Mouse (Mus musculus) heart, postnatal 14 days (tissue): ENCODE results near the gene Lmln. TPM values are rescaled to one million over a fixed set of nuclear protein-coding genes. Genes with fewer than 3 reads are reported as not detected.
"Not testable (repeated sequence)": the region's sequence is repeated elsewhere in the genome, so short reads cannot be mapped to it uniquely, and the experiment has no call there.

Experiments
- DNase-seq, 2 experiments: peaks; one replicate each; pipeline ENCODE4 v3.0.0; 2021 to 2022
- intact Hi-C: fragments of 180-260 bp; cut with DNase I; formaldehyde crosslinking; loops from one replicate; pipeline ENCODE4 v1.15.1; 2025
- long read RNA-seq, 2 experiments: library from polyadenylated mRNA; stranded (forward); transcript quantifications; one replicate each; pipeline ENCODE4 v2.0.0; 2021
- total RNA-seq, 2 experiments: library from RNA; stranded (reverse); gene quantifications; 2 replicates each; pipeline ENCODE4 v1.2.3; 2021

The Lmln gene
- total RNA-seq = 1 to 10 TPM; 1.9 to 5.0 TPM
- long read RNA-seq, experiment 1 = 0 reads
- long read RNA-seq, experiment 2 = 0 reads

GRCm38 (mm10) chr16:33062024-33062681 lies at the start of gene Lmln:
Gene Lmln, plus strand, starts transcription at chr16:33062521.
- DNase-seq = peak; percentile 94

GRCm38 (mm10) chr16:33013801-33014200 lies 48.5 kb upstream of the Lmln start:
- intact Hi-C loops = no loop called here
- DNase-seq = no peak

More at GRCm38 (mm10) chr16:33062024-33062681, at the start of gene Lmln:
- intact Hi-C loops = no loop called here

GRCm38 (mm10) chr16:33014921-33015320 lies 47.4 kb upstream of the Lmln start:
- intact Hi-C loops = no loop called here
- no peak for DNase-seq

GRCm38 (mm10) chr16:33015396-33015907 lies 46.9 kb upstream of the Lmln start:
- intact Hi-C loops = no loop called here
- no peak for DNase-seq

GRCm38 (mm10) chr16:33015986-33016385 lies 46.3 kb upstream of the Lmln start:
- intact Hi-C loops = no loop called here
- no peak for DNase-seq

- intact Hi-C loops = no loop called here
- no peak for DNase-seq
Measured at GRCm38 (mm10) chr16:33017677-33018349, 44.5 kb upstream of the Lmln start.

- peak in 1 of 2 experiments; percentile 16 for DNase-seq
- intact Hi-C loops = no loop called here
Measured at GRCm38 (mm10) chr16:33019117-33019770, 43.1 kb upstream of the Lmln start.

GRCm38 (mm10) chr16:33021381-33021780 lies 40.9 kb upstream of the Lmln start:
- intact Hi-C loops = loop anchor here (10.0 kb wide), 1 partner anchor 207 kb away; the partner anchor contains the start of gene Smbd1
- DNase-seq = no peak

- intact Hi-C loops = loop anchor here (1.0 to 10.0 kb wide), 2 partner anchors 131 to 209 kb away; partner anchors contain the start of gene Smbd1
- DNase-seq = peak; percentile 88 to 95
Measured at GRCm38 (mm10) chr16:33023750-33024149, 38.6 kb upstream of the Lmln start.

- intact Hi-C loops = loop anchor here (1.0 to 10.0 kb wide), 2 partner anchors 130 to 210 kb away; partner anchors contain the start of gene Smbd1
- DNase-seq = no peak
Measured at GRCm38 (mm10) chr16:33024456-33025104, 37.7 kb upstream of the Lmln start.

- intact Hi-C loops = loop anchor here (10.0 kb wide), 1 partner anchor 212 kb away; the partner anchor contains the start of gene Smbd1
- DNase-seq = no peak
Measured at GRCm38 (mm10) chr16:33026357-33026756, 36.0 kb upstream of the Lmln start.

GRCm38 (mm10) chr16:33036006-33036405 lies 26.3 kb upstream of the Lmln start:
- DNase-seq = no peak

GRCm38 (mm10) chr16:33042682-33043081 lies 19.6 kb upstream of the Lmln start:
- intact Hi-C loops = no loop called here
- no peak for DNase-seq

More at GRCm38 (mm10) chr16:33036006-33036405, 26.3 kb upstream of the Lmln start:
- intact Hi-C loops = no loop called here

GRCm38 (mm10) chr16:33043268-33043667 lies 19.1 kb upstream of the Lmln start:
- intact Hi-C loops = no loop called here

GRCm38 (mm10) chr16:33048004-33048403 lies 14.3 kb upstream of the Lmln start:
- intact Hi-C loops = no loop called here
- no peak for DNase-seq

More at GRCm38 (mm10) chr16:33043268-33043667, 19.1 kb upstream of the Lmln start:
- DNase-seq = no peak

- intact Hi-C loops = no loop called here
- no peak for DNase-seq
Measured at GRCm38 (mm10) chr16:33048686-33049085, 13.6 kb upstream of the Lmln start.

GRCm38 (mm10) chr16:33049809-33050208 lies 12.5 kb upstream of the Lmln start:
- intact Hi-C loops = no loop called here
- no peak for DNase-seq

GRCm38 (mm10) chr16:33053141-33053540 lies 9.2 kb upstream of the Lmln start:
- intact Hi-C loops = no loop called here
- DNase-seq = no peak

GRCm38 (mm10) chr16:33054927-33055326 lies 7.4 kb upstream of the Lmln start:
- intact Hi-C loops, DNase-seq: not testable (repeated sequence)

- intact Hi-C loops = no loop called here
- DNase-seq = no peak
Measured at GRCm38 (mm10) chr16:33055655-33056054, 6.7 kb upstream of the Lmln start.
